Mouse (Mus musculus) heart, embryonic 16.5 days (tissue): ENCODE results near the gene Plxnc1. TPM values are rescaled to one million over a fixed set of nuclear protein-coding genes. Genes with fewer than 3 reads are reported as not detected.

ENCODE experiments used
- ATAC-seq: fragments of 200-750 bp; cut with Nextera tagmentation; replicated peaks from 2 replicates; pipeline ENCODE4 v1.8.0; 2017; ENCODE audit warnings: moderate number of reproducible peaks; ENCODE audit not compliant: insufficient read depth, low FRiP score; ENCODE audit errors: extremely low read depth
- H3K27ac ChIP-seq: fragments of 300-500 bp; sonication (generic); 2 replicates; pipeline ENCODE4 v1.5.1; 2014; ENCODE audit warnings: mild to moderate bottlenecking, low read length, control low read depth, moderate library complexity
- H3K27me3 ChIP-seq: fragments of 300-500 bp; sonication (generic); 2 replicates; pipeline ENCODE4 v1.6.1; 2014; ENCODE audit warnings: low read length, mixed read lengths; ENCODE audit not compliant: control insufficient read depth, insufficient read depth
- H3K36me3 ChIP-seq: fragments of 300-500 bp; sonication (generic); 2 replicates; pipeline ENCODE4 v1.6.1; 2014; ENCODE audit not compliant: control insufficient read depth, insufficient read depth
- H3K4me1 ChIP-seq: fragments of 300-500 bp; sonication (generic); 2 replicates; pipeline ENCODE4 v1.6.1; 2014; ENCODE audit warnings: low read length, mixed read lengths; ENCODE audit not compliant: control insufficient read depth, insufficient read depth
- H3K4me2 ChIP-seq: fragments of 300-500 bp; sonication (generic); 2 replicates; pipeline ENCODE4 v1.6.1; 2014; ENCODE audit warnings: low read depth, mild to moderate bottlenecking, control low read depth, low read length
- H3K4me3 ChIP-seq: fragments of 300-500 bp; sonication (generic); 2 replicates; pipeline ENCODE4 v1.5.1; 2014; ENCODE audit warnings: mild to moderate bottlenecking, control low read depth, low read length
- H3K9ac ChIP-seq: fragments of 300-500 bp; sonication (generic); 2 replicates; pipeline ENCODE4 v1.6.1; 2014; ENCODE audit warnings: low read length, control low read depth
- H3K9me3 ChIP-seq: fragments of 300-500 bp; sonication (generic); replicated peaks from 2 replicates; pipeline ENCODE4 v1.6.1; 2016; ENCODE audit warnings: low read length; ENCODE audit not compliant: control insufficient read depth
- WGBS: fragments of 180-500 bp; shearing (Covaris S2); extraction: QIAGEN DNeasy Blood & Tissue Kit; methylation state at CpG from one replicate; pipeline ENCODE4 v1.1.7; 2014; 5-methylcytosine and 5-hydroxymethylcytosine counted together
- polyA plus RNA-seq: library from polyadenylated mRNA; unstranded; fragments of >200 nt; fragmentation: Nextera tagmentation; extraction: Ambion mirVana; gene quantifications from 2 replicates; pipeline ENCODE4 v1.2.1, GENCODE M21; 2015

The Plxnc1 gene
- polyA plus RNA-seq, 1 experiment from 2014 or later, result 2.0 TPM

DNA sequence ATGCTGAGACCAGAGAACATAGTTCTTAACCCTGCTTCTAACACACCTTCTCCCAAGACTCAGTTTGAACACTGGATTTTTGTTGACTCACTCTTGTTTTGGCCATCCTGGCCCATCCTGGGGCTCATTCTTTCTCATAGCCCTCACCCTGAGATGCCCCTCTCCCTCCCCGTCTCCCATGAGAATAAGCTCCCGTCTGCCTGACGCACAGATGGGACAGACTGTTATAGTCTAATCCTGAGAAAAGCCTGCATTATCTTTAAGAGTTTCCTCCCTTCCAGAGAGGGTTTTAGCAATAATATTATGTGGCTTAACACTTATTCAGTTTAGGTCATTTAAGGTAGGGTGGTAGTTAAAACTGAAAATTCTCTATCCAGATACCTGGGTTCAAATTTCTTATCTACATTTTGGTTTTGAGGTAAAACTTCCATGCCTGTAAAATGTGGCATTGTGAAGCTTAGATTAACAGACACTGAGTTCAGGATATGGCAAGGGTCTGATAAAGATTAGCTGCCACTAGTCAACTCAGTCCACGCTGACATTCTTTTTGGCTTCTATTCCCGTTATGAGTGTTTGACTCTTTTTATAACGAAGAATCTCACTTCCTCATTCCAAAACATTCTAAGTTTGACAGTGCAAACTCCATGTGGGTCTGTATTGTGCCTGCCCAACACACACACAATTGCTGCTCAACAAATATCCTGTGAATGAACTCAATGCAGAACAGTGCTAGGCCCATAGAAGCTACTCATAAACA is 86.2 kb downstream of the Plxnc1 start:
- Histone ChIP-seq H3K4me1 (0 out of 2 replicates have a peak, but pooled peaks cover 2% of the 10 kb centered on the region), H3K9me3 (no peaks in the 10 kb centered on the region), H3K9ac (no peak overlapping the region), H3K4me3 (no peak overlapping the region), H3K36me3 (no peaks in the 10 kb centered on the region), H3K4me2 (no peak overlapping the region), H3K27me3 (no peaks in the 10 kb centered on the region), H3K27ac (no peak overlapping the region)
- WGBS, result 58% methylated on average over 6 of the region's 6 CpGs
- no peak for ATAC-seq

DNA sequence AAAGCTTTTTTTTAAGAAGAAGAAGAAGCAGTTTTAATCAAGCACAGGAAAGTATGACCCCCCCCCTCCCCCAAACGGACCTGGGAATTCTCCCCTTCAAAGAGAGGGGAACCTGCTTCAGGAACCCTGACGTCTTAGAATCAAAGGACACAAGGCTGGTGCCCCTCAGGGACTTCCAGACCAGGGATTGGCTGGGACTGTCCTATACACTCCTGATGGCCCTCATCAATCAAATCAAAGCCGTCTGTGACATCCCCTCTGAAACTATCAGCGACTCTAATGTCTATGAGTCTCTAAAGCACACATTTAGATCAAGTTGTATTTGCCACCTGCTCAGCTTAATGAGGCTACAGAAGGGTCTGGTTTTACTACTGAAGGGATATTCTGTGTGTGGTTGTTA is 94.1 kb downstream of the Plxnc1 start:
- peaks cover 3% of the 10 kb centered on the region; the same call in 1 of the 2 replicates for H3K27me3 ChIP-seq
- no peak overlapping the region for H3K27ac ChIP-seq
- H3K36me3 ChIP-seq, result no peaks in the 10 kb centered on the region
- no peak overlapping the region for H3K4me3 ChIP-seq
- 0 out of 2 replicates have a peak, but pooled peaks cover 2% of the 10 kb centered on the region for H3K4me1 ChIP-seq
- H3K4me2 ChIP-seq, result no peak overlapping the region
- no peak for ATAC-seq
- 50% methylated on average over 4 of the region's 4 CpGs for WGBS
- H3K9me3 ChIP-seq, result no peaks in the 10 kb centered on the region
- no peak overlapping the region for H3K9ac ChIP-seq

DNA sequence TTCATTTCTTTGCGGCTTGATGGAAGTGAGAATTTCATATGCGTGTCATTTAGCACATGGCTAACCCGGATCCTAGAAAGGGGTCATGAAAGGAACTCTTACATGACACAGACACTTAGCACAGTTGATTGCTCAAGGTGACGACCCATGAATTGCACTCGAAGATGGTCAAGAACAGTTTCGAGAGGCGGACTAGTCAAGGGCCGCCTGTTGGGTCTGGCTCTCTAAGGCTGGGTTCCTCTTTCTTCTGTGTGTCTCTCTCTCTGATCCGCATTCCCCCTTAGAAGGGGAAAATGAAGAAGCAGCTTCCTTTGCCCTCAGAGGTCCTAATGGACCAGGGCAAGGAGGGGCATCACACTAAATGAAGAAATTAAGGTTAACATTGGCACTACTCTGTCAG is 94.7 kb downstream of the Plxnc1 start:
- Histone ChIP-seq H3K27ac (no peak overlapping the region), H3K36me3 (no peaks in the 10 kb centered on the region), H3K27me3 (peaks cover 3% of the 10 kb centered on the region; the same call in 1 of the 2 replicates), H3K9ac (no peak overlapping the region), H3K9me3 (no peaks in the 10 kb centered on the region), H3K4me1 (0 out of 2 replicates have a peak, but pooled peaks cover 2% of the 10 kb centered on the region), H3K4me3 (no peak overlapping the region), H3K4me2 (no peak overlapping the region)
- ATAC-seq, result no peak
- WGBS, result 80% methylated on average over 9 of the region's 9 CpGs

DNA sequence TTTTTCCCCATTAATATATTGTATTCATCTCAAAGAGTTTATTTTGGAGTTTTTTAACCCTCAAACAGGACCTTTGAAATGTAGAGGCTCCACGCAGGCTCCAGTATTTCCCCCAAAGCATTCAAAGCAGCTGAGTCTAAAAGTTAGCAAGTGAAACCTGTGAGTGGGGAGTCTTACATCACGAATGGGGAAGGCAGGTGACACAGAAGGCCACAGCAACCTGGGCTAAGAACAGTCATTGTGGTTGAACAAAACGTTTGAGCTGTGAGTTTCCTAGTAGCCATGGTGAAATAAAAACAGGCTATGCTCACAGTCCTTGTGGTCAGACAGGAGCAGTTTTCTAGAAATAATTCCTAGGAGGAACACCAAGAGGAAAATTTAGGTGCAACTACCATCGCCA is 95.3 kb downstream of the Plxnc1 start:
- Histone ChIP-seq H3K4me2 (no peak overlapping the region), H3K4me1 (0 out of 2 replicates have a peak, but pooled peaks cover under 1% of the 10 kb centered on the region), H3K27me3 (peaks cover 3% of the 10 kb centered on the region; the same call in 1 of the 2 replicates), H3K4me3 (no peak overlapping the region), H3K36me3 (no peaks in the 10 kb centered on the region), H3K9me3 (no peaks in the 10 kb centered on the region), H3K9ac (no peak overlapping the region), H3K27ac (no peak overlapping the region)
- ATAC-seq, result no peak
- 72% methylated on average over 4 of the region's 4 CpGs for WGBS

DNA sequence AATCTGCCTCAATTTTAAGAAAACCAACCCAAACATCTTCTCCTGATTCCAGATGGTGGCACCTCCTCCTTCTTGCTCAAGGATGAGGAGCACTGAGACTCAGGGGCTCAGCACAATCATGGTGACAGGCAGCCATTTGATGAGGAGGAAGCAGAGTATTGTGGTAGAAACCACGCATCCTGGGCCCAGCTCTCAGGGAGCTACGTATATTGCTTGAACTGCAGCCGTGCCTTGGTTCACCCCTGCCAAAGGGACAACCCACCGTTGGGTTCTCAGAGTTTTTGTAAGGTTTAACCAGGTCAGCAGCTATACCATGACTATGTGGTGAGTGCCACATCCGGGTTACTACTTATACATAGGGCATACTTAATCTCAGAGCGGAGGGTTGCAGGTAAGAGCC is 96.3 kb downstream of the Plxnc1 start:
- no peaks in the 10 kb centered on the region for H3K9me3 ChIP-seq
- ATAC-seq, result no peak
- no peak overlapping the region for H3K9ac ChIP-seq
- no peak overlapping the region for H3K4me3 ChIP-seq
- H3K4me1 ChIP-seq, result no peaks in the 10 kb centered on the region
- H3K27me3 ChIP-seq, result peaks cover 3% of the 10 kb centered on the region; the same call in 1 of the 2 replicates
- H3K36me3 ChIP-seq, result no peaks in the 10 kb centered on the region
- 82% methylated on average over 6 of the region's 6 CpGs for WGBS
- H3K27ac ChIP-seq, result no peak overlapping the region
- H3K4me2 ChIP-seq, result no peak overlapping the region

DNA sequence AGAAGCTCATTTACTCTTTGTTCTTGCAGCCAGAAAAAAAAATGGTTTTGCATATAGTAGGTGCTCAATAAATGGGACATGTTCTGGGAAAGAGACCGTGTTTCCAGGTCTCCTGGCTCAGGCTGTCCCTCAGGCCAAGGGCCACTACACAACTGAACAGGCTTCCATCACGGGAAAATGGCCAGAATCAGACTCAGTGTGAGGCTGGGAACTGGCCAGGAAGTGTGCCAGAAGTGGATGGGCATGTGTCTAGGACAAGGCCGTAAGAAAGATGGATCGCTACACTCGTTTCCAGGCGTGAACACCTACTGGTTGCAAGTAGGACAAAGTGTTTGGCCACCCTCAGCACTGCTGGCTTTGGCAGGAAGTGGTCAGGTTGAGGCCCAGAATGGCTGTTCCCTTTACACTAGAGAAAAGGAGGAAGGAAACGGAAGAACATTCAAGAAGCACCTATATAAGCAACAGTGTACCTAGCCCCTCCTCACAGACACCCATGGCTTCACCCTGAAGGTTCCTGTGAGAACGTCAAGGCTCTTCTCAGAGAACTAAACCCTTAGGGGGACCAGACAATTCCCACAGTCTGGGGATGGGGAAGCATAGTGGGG is 98.0 kb downstream of the Plxnc1 start:
- no peak for ATAC-seq
- Histone ChIP-seq H3K36me3 (no peaks in the 10 kb centered on the region), H3K9me3 (no peaks in the 10 kb centered on the region), H3K27ac (no peak overlapping the region), H3K9ac (no peak overlapping the region), H3K27me3 (peaks cover 3% of the 10 kb centered on the region; the same call in 1 of the 2 replicates), H3K4me3 (no peak overlapping the region), H3K4me2 (no peak overlapping the region), H3K4me1 (no peaks in the 10 kb centered on the region)
- 81% methylated on average over 8 of the region's 8 CpGs for WGBS

DNA sequence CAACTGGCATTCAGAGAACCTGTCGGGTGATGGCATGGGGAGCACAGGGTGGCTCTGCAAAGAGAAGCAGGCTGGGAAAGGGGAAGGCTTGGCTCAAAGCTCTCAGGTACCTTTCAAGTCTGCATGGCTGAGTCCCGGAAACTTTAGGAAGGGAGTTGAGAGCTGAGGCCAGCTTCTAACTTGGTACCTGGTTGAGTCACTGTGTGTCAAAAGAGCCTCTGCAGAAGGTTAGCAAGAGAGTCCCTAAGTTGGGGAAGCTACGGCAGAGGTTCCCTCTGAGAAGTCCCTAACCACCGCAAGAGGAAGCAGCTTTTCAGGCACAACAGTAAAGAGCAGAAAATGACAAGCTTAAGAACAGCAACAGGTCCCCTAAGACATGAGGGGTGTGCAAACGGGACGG is 99.9 kb downstream of the Plxnc1 start:
- H3K4me1 ChIP-seq, result no peaks in the 10 kb centered on the region
- H3K9me3 ChIP-seq, result no peaks in the 10 kb centered on the region
- H3K27me3 ChIP-seq, result peaks cover 3% of the 10 kb centered on the region; the same call in 1 of the 2 replicates
- no peak overlapping the region for H3K4me3 ChIP-seq
- H3K27ac ChIP-seq, result no peak overlapping the region
- H3K4me2 ChIP-seq, result no peak overlapping the region
- WGBS, result 77% methylated on average over 6 of the region's 6 CpGs
- ATAC-seq, result no peak
- no peak overlapping the region for H3K9ac ChIP-seq
- H3K36me3 ChIP-seq, result no peaks in the 10 kb centered on the region

DNA sequence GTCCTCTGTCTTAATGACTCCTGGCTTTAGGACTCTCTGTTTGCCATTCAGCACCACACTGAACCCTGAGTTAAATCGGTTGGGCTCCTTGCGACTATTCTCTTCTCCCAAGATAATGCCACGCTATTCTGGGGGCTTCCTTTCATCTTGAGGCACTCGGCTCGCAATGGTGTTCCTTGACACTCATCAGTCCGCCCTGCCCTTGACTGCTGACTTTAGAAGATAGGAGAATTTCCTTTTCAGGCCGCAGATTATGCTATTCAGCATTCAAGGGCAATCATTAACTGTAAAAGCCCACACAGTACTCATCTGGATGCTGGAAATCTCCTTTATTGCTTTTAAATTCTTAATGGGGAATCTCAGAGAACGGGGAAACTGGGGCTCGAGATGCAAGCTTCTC is 108.8 kb downstream of the Plxnc1 start:
- H3K4me2 ChIP-seq, result no peak overlapping the region
- peaks cover 2% of the 10 kb centered on the region for H3K4me1 ChIP-seq
- H3K4me3 ChIP-seq, result no peak overlapping the region
- no peaks in the 10 kb centered on the region for H3K27me3 ChIP-seq
- H3K9me3 ChIP-seq, result no peaks in the 10 kb centered on the region
- 52% methylated on average over 9 of the region's 9 CpGs for WGBS
- no peaks in the 10 kb centered on the region for H3K36me3 ChIP-seq
- ATAC-seq, result no peak
- no peak overlapping the region for H3K9ac ChIP-seq
- H3K27ac ChIP-seq, result no peak overlapping the region

DNA sequence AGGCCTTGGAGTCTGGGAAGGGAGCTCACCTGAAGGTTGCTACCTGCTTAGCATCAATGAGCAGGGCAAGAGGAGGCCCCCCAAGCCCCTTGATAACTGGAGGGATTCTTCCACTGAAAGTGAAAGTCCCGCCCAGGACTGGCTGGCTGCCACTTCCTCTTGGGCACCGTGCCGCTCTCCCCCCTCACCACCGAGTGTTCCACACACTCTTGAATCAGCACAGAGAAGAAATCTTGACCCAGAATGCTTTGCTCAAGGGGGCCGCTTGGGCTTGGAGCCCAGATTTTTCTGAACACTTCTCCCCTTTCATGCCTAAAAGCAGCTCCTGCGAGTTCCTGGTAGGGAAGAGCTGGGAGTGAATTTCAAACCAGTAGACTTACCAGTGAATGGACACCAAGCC is 115.2 kb downstream of the Plxnc1 start:
- ATAC-seq, result peak; percentile 90
- no peaks in the 10 kb centered on the region for H3K36me3 ChIP-seq
- H3K4me3 ChIP-seq, result peak overlapping the region; percentile 18; the same call in 1 of the 2 replicates
- H3K27ac ChIP-seq, result peak overlapping the region; percentile 87
- H3K9me3 ChIP-seq, result no peaks in the 10 kb centered on the region
- peak overlapping the region; percentile 37 for H3K9ac ChIP-seq
- no peaks in the 10 kb centered on the region for H3K27me3 ChIP-seq
- H3K4me2 ChIP-seq, result peak overlapping the region; percentile 52
- 5% methylated on average over 6 of the region's 6 CpGs for WGBS
- H3K4me1 ChIP-seq, result peaks cover 30% of the 10 kb centered on the region
